22 mouse cellular contexts compared by ENCODE assay signal in the genomic region with DNA sequence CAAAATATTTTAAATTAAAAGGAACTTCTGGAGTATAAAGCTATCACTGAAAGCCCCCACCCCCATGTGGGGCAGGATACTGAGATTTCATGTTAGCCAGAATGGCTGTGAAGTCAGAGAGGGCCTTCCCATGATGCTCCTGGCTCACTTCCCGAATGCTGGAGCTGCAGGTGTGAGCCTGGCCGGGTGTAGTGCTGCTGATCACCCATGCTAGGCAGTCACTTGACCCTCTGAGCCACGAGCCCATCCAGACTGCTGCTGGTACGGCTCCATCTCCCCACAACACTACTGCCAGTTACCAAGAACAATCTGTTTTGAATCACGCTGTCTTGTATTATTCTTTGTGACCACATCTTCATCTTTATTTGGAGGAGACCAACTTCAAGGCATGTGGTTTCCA.
"Had no signal": no experiment of that assay in that cellular context is flagged by ENCODE, and none has a peak within 500 bp of the region (broad histone marks: within the 10 kb centered on the region; RNA-seq: fewer than 3 reads in every experiment).

No protein-coding gene starts in this region.

- ATAC-seq: intestine, embryonic 15.5 days; liver, embryonic 12.5 days; midbrain, embryonic 15.5 days had no signal

- H3K27ac ChIP-seq: intestine, embryonic 15.5 days; kidney, postnatal 0 days; layer of hippocampus, adult 2 months; liver, embryonic 12.5 days; liver, embryonic 15.5 days; lung, embryonic 15.5 days; midbrain, embryonic 12.5 days; midbrain, embryonic 15.5 days; stomach, postnatal 0 days had no signal

- H3K4me2 ChIP-seq: intestine, embryonic 15.5 days; liver, embryonic 12.5 days; liver, embryonic 15.5 days; lung, embryonic 15.5 days; midbrain, embryonic 12.5 days; midbrain, embryonic 15.5 days had no signal

- H3K36me3 ChIP-seq: intestine, embryonic 15.5 days; liver, embryonic 15.5 days; lung, embryonic 15.5 days; midbrain, embryonic 12.5 days; midbrain, embryonic 15.5 days had no signal

- H3K4me1 ChIP-seq: intestine, embryonic 15.5 days; liver, embryonic 12.5 days; liver, embryonic 15.5 days; lung, embryonic 15.5 days; midbrain, embryonic 12.5 days; midbrain, embryonic 15.5 days had no signal

- H3K9ac ChIP-seq: intestine, embryonic 15.5 days; liver, embryonic 12.5 days; liver, embryonic 15.5 days; lung, embryonic 15.5 days; midbrain, embryonic 12.5 days; midbrain, embryonic 15.5 days had no signal

- H3K27me3 ChIP-seq: intestine, embryonic 15.5 days; liver, embryonic 12.5 days; liver, embryonic 15.5 days; lung, embryonic 15.5 days; midbrain, embryonic 12.5 days; midbrain, embryonic 15.5 days had no signal

- H3K4me3 ChIP-seq: intestine, embryonic 15.5 days; layer of hippocampus, adult 2 months; liver, embryonic 12.5 days; liver, embryonic 15.5 days; lung, embryonic 15.5 days; midbrain, embryonic 12.5 days; midbrain, embryonic 15.5 days had no signal

- DNase-seq: kidney, adult 11 months; kidney, adult 9 months; kidney, postnatal 25 days; layer of hippocampus, adult 9-11 months; lung, adult 18-20 months; lung, postnatal 10 days; lung, postnatal 36 days; right cerebral cortex, adult 18-20 months; right cerebral cortex, postnatal 14 days; right cerebral cortex, postnatal 4 days; thymus, adult 2 months; thymus, postnatal 14 days; thymus, postnatal 4 days had no signal

- H3K9me3 ChIP-seq: intestine, embryonic 15.5 days; liver, embryonic 12.5 days; liver, embryonic 15.5 days; lung, embryonic 15.5 days; midbrain, embryonic 12.5 days; midbrain, embryonic 15.5 days had no signal
